Mouse (Mus musculus): ENCODE data around the gene Gm21958. TPM values are rescaled to one million over a fixed set of nuclear protein-coding genes. Genes with fewer than 3 reads are reported as not detected.

The Gm21958 gene
- total and polyA plus RNA-seq, 3 experiments, result not detected

DNA sequence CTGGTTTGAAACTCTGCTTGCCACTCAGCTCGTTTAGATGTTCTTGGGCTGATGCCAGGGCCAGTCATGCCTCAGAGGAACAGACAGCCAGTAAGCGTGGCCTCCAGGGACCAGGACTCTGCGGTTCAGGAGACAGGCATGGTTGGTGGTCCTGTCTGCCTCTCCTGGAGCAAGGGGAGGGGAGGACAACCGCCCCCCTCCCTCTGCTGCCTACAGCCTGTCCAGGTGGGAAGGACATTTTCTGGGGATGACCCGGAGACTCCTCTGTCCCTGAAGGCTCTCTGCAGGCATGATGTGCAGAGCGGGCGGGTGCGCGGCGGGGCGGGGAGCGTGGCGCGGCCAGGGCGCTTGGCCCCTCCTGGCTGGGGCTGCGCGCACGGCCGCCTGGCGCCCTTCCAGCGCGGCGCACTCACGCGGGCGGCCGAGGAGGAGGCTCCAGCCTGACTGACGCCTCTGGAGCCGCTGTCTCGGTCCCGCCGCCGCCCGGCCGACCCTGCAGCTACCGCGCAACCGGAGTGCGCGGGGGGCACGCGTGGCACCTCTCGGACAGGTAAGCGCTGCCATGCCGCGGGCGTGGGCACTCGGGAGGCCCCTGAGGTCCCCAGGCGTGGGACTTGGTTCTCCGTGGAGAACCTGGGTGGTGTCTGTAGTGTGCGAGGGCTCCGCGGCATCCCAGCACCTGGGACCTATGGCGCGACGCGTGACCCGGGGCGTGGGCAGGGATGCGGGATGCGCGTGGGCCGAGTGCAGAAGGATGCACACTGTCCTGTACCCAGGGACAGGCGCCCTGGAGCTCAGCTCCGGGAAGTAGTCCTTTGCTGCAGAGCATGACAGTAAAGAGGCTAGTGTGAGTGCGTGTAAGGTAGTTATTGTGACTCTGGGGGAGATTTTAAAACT is 41.2 kb upstream of the Gm21958 start, which contains the start of gene Smad9:
Smad9 (plus strand) TSS at position 438 of the 897 bp plus-strand sequence.
- 1% methylated on average over 66 of the region's 66 CpGs for WGBS
- H3K36me3 ChIP-seq (ENCODE audit: control insufficient read depth, insufficient read depth, low read length), result no peaks in the 10 kb centered on the region
- no peaks in the 10 kb centered on the region for H3K27me3 ChIP-seq (ENCODE audit: control insufficient read depth, insufficient read depth, low read length)
- H3K27ac ChIP-seq, result peak within 1 kb of the TSS; percentile 60
- DNase-seq, result peak; percentile 77 to 81
- H3K79me2 ChIP-seq (replicated peaks; ENCODE audit: control insufficient read depth, insufficient read depth, low read length), result no peaks in the 10 kb centered on the region
- H3K4me1 ChIP-seq (ENCODE audit: control insufficient read depth, insufficient read depth, low read length), result no peaks in the 10 kb centered on the region
- peak within 1 kb of the TSS; percentile 81 for H3K9ac ChIP-seq (ENCODE audit: low read depth, low read length)
- peak within 1 kb of the TSS; percentile 70 for H3K4me3 ChIP-seq
- TF ChIP-seq POLR2A (IDR thresholded peaks at IDR 0.05; ENCODE audit: insufficient read depth, low read depth, low read length) (no peak), CTCF (IDR thresholded peaks at IDR 0.05) (peak; percentile 12; the same call in 1 of the 2 replicates)
- intact Hi-C loops (cut with DNase I), result loop anchor here (5.0 kb wide), 1 partner anchor 52 kb away; the partner anchor contains the start of gene Rfxap

DNA sequence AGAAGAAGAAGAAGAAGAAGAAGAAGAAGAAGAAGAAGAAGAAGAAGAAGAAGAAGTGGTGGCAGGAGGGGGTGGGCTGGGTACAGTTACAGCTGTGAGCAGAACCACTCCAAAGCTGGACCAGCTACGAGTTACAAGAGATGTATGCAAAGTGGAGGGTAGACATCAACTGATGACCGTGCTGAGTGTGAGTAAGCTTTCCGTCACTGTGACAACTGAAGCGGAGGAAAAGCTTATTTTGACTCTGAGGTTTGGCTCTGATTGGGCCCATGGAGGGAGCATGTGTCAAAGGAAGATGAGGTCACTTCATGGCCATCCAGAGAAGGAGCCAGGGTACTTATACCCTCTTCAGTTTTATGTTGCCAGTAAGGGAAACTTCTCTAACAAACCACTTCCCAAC is 39.3 kb upstream of the Gm21958 start:
- Histone ChIP-seq H3K4me1 (ENCODE audit: control insufficient read depth, insufficient read depth, low read length) (no peaks in the 10 kb centered on the region), H3K9ac (ENCODE audit: low read depth, low read length) (no peak overlapping the region), H3K79me2 (replicated peaks; ENCODE audit: control insufficient read depth, insufficient read depth, low read length) (no peaks in the 10 kb centered on the region), H3K36me3 (ENCODE audit: control insufficient read depth, insufficient read depth, low read length) (no peaks in the 10 kb centered on the region), H3K27me3 (ENCODE audit: control insufficient read depth, insufficient read depth, low read length) (no peaks in the 10 kb centered on the region), H3K4me3 (no peak overlapping the region), H3K27ac (no peak overlapping the region)
- 74% methylated on average over 4 of the region's 4 CpGs for WGBS
- intact Hi-C loops (cut with DNase I), result no loop called here
- no peak for TF ChIP-seq EP300 (IDR thresholded peaks at IDR 0.05; ENCODE audit: insufficient read depth, low read depth, low read length)
- TF ChIP-seq POLR2A (IDR thresholded peaks at IDR 0.05; ENCODE audit: insufficient read depth, low read depth, low read length), result no peak
- TF ChIP-seq CTCF (IDR thresholded peaks at IDR 0.05), result no peak
- no peak for DNase-seq

- H3K36me3 ChIP-seq (ENCODE audit: control insufficient read depth, insufficient read depth, low read length), result no peaks in the 10 kb centered on the region
- intact Hi-C loops (cut with DNase I), result loop anchor here (10.0 kb wide), 1 partner anchor 319 kb away; no protein-coding TSS in a partner anchor
- H3K4me1 ChIP-seq (ENCODE audit: control insufficient read depth, insufficient read depth, low read length), result no peaks in the 10 kb centered on the region
- no peaks in the 10 kb centered on the region for H3K27me3 ChIP-seq (ENCODE audit: control insufficient read depth, insufficient read depth, low read length)
- H3K79me2 ChIP-seq (replicated peaks; ENCODE audit: control insufficient read depth, insufficient read depth, low read length), result no peaks in the 10 kb centered on the region
- WGBS, result 61% methylated on average over 5 of the region's 5 CpGs
- DNase-seq, result no peak
- no peak overlapping the region for H3K9ac ChIP-seq (ENCODE audit: low read depth, low read length)
- no peak overlapping the region for H3K4me3 ChIP-seq
- TF ChIP-seq POLR2A (IDR thresholded peaks at IDR 0.05; ENCODE audit: insufficient read depth, low read depth, low read length) (no peak), CTCF (IDR thresholded peaks at IDR 0.05) (peak; percentile 58)
- no peak overlapping the region for H3K27ac ChIP-seq
Observed at GRCm38 (mm10) chr3:54745799-54746198, 31.6 kb upstream of the Gm21958 start.

- Histone ChIP-seq H3K27ac (no peak overlapping the region), H3K36me3 (ENCODE audit: control insufficient read depth, insufficient read depth, low read length) (no peaks in the 10 kb centered on the region), H3K4me3 (no peak overlapping the region), H3K79me2 (replicated peaks; ENCODE audit: control insufficient read depth, insufficient read depth, low read length) (no peaks in the 10 kb centered on the region), H3K27me3 (ENCODE audit: control insufficient read depth, insufficient read depth, low read length) (no peaks in the 10 kb centered on the region), H3K4me1 (ENCODE audit: control insufficient read depth, insufficient read depth, low read length) (no peaks in the 10 kb centered on the region), H3K9ac (ENCODE audit: low read depth, low read length) (no peak overlapping the region)
- TF ChIP-seq CTCF (IDR thresholded peaks at IDR 0.05) (no peak), POLR2A (IDR thresholded peaks at IDR 0.05; ENCODE audit: insufficient read depth, low read depth, low read length) (no peak), EP300 (IDR thresholded peaks at IDR 0.05; ENCODE audit: insufficient read depth, low read depth, low read length) (no peak)
- intact Hi-C loops (cut with DNase I), result loop anchor here (10.0 kb wide), 1 partner anchor 323 kb away; no protein-coding TSS in a partner anchor
- no peak for DNase-seq
- 96% methylated on average over 11 of the region's 11 CpGs for WGBS
Observed at GRCm38 (mm10) chr3:54741965-54742364, 27.8 kb upstream of the Gm21958 start.

DNA sequence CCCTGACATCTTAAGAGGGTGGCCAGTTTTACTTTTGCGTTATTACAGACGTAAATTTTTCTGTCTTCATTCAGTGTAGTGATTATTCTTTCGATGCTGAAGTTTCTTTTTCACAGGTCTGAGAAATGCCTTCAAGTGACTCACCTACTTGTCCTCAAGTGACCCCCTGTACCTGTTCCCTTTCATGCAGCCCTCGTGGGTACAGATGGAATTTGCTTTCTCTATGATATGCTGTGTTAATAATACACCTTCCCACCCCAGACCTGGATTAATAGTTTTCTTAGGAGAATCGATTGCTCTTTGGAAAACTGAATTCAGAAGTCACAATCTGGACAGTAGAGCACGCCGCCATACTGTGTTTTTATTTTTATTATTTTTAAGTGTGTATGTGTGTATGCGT is 23.2 kb upstream of the Gm21958 start:
- H3K9ac ChIP-seq (ENCODE audit: low read depth, low read length), result no peak overlapping the region
- 94% methylated on average over 8 of the region's 8 CpGs for WGBS
- no peak overlapping the region for H3K4me3 ChIP-seq
- H3K4me1 ChIP-seq (ENCODE audit: control insufficient read depth, insufficient read depth, low read length), result peaks cover 1% of the 10 kb centered on the region; the same call in 1 of the 2 replicates
- H3K36me3 ChIP-seq (ENCODE audit: control insufficient read depth, insufficient read depth, low read length), result no peaks in the 10 kb centered on the region
- TF ChIP-seq CTCF (IDR thresholded peaks at IDR 0.05) (no peak), EP300 (IDR thresholded peaks at IDR 0.05; ENCODE audit: insufficient read depth, low read depth, low read length) (no peak), POLR2A (IDR thresholded peaks at IDR 0.05; ENCODE audit: insufficient read depth, low read depth, low read length) (no peak)
- no peaks in the 10 kb centered on the region for H3K79me2 ChIP-seq (replicated peaks; ENCODE audit: control insufficient read depth, insufficient read depth, low read length)
- H3K27ac ChIP-seq, result no peak overlapping the region
- intact Hi-C loops (cut with DNase I), result no loop called here
- DNase-seq, result no peak
- H3K27me3 ChIP-seq (ENCODE audit: control insufficient read depth, insufficient read depth, low read length), result no peaks in the 10 kb centered on the region
